Mouse (Mus musculus) naive thymus-derived CD4-positive, alpha-beta T cell, adult 2 months (primary cell): ENCODE measurements around the gene Trim29.
A peak's percentile ranks its signal among the peaks of the same experiment; 100 is the strongest.

Experiments
- DNase-seq: peaks from one replicate; pipeline ENCODE4 v3.0.0-alpha.2; 2011; ENCODE audit warnings: low read depth

The Trim29 gene

GRCm38 (mm10) chr9:43310538-43310937, at the start of gene Trim29:
Gene Trim29 (plus strand): TSS chr9:43310848.
- no peak for DNase-seq

- no peak for DNase-seq
These were observed 49.3 kb upstream of the Trim29 start for GRCm38 (mm10) chr9:43261124-43261907.

GRCm38 (mm10) chr9:43261941-43262340, 48.7 kb upstream of the Trim29 start:
- no peak for DNase-seq

GRCm38 (mm10) chr9:43262390-43262789, 48.3 kb upstream of the Trim29 start:
- DNase-seq = no peak

DNA sequence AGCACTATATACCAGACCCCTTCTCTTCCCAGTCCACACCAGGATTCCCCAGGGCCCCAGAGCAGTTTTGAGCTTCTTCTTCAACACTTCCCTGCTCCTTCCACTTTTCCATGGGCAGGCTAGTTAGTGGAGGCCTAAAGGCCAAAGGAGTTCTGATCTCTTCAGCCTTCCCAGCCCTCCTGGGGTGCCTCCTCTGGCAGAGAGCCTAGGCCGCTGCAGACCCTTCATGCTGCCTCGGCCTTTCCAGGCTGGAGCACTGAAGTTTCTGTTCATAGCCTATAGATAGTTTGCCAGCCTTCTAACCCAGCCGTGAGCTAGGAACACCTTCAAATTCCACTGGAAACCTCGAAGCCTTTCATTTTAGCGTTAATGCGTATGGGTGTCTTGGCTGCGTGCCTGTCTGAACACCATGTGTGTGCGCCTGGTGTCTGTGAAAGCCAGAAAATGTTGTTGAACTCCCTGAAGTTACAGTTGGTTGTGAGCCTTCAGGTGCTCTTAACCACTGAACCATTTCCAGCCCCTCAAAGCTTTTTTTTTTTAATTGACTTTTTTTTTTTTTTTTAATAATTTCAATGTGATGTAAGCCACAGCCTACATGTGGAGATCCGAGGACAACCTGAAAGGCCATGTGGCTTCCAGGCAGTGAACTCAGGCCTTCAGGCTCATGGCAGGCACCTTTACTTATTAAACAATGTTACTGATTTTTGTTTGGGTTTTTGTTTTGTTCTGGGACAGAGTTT, 47.7 kb upstream of the Trim29 start:
- DNase-seq = no peak

DNA sequence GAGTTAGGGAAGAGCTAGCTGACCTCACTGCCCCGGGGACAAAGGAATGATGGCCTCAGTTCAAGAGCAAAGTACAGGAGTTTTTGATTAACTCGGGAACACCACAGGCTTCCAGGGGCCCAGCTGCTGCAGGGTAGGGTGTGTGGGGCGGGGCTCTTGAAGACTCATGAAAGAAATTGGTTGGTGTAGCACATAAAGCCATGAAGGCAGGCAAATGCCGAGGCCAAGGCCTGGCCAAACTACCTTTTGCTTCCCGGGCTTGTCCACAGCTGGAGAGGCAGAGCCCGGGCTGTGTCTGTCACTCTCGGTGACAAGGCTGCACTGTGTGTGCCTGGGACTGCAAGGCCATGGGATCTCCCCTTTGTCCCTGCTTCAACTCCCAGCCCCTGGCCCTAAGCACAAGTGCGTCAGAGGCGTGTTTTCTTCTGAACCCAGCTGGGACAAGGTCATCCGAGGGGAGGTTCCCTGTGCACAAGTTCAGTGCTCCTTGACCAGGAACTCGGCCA, 46.6 kb upstream of the Trim29 start:
- DNase-seq = no peak

- no peak for DNase-seq
These were observed 45.5 kb upstream of the Trim29 start for GRCm38 (mm10) chr9:43265194-43265593.

DNA sequence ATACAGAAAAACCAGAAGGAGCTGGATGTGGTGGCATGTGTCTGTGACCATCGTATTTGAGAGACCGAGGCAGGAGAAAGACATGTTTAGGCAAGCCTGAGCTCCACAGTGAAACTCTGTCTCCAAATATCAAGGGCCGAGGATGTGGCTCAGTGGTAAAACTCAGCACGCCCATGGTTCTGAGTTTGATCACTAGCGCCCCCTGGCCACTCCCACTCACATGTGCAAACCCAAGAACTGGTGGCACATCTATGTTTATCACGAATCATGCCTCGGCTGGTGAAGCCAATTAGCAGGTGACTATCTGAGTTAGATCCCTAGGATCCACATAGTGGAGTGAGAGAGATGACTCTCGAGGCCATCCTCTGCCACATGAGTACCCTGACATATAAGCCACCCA, 43.3 kb upstream of the Trim29 start:
- DNase-seq = peak; percentile 13

DNA sequence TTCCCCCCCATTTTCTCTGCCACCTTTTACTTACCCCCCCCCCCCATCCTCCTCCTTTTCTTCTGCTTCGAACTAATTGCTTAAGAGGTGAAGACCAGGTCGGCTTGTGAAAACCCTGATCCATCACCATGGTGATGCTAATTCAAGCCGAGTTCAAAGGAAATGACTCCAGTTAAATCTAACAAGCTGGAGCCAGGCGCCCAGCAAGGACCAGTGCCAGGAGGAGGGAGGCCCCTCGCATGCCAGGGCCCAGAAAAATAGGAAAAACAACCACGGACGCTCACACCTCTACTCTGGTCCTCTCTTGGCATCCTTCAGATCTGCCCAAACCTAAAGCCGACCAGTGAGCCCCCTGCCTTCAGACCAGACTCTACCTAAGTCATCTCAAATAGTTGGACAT, 41.5 kb upstream of the Trim29 start:
- DNase-seq = no peak

- no peak for DNase-seq
These were observed 39.9 kb upstream of the Trim29 start for GRCm38 (mm10) chr9:43270723-43271252.

GRCm38 (mm10) chr9:43271761-43272518, 38.7 kb upstream of the Trim29 start:
- DNase-seq = no peak

GRCm38 (mm10) chr9:43273735-43274134, 36.9 kb upstream of the Trim29 start:
- DNase-seq = no peak

DNA sequence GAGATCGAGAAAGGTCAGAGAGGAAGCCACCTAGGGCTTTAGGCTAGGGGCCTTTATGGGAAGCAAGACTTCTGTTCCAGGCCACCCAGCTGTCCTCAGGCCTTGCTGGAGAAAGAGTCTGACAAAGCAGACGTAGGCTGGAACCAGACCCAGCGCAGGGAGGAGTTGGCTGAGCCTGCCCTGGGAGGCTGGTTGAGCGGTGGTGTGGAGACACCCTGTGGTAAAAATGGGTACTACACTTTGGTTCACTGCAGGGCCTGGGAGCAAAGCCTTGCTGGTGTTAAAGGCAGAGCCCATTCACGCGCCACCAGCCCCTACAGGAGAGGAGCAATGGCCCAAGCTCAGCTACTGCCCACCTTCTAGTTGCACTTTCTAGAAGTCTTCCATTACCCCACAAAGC, 26.4 kb upstream of the Trim29 start:
- DNase-seq = peak; percentile 65

DNA sequence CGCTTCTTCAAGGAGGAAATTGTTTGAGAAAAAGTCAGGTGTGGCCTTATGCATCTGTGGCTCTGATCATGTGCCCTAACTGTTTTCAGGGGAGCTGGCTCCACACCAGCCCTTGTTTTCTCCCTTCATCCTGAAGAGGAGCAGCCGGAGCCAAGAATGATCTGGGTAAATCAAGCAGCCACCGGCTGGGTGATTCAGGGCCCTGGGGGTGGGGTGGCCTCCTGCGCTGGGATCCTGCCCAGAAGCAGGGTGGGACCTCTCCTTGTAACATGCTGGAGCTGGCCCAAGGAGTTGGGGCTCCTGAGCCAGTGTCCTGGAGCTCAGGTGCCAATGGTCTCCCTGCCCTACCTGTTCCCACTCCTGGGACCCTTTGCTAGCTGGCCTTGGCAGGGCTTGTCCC, 25.4 kb upstream of the Trim29 start:
- no peak for DNase-seq

DNA sequence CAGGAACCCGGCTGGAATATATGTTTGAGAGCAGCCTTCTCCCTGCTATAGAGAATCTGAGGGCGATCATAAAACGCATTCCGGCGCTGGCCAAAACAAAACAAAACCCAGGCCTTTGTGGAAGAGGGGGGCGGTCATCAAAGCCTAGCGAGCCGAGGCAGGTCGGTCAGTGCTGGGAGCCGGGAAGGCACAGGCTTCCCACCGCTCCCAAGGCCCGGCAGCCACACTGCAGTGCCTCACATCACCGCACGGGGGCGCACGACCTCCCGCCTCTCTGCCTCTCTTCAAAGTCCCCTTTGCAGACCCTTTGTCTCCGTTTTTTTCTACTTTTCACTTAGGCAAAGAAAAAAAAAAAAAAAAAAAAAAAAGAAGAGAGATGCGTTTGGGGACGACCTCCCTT, 23.8 kb upstream of the Trim29 start:
- DNase-seq = peak; percentile 17

DNA sequence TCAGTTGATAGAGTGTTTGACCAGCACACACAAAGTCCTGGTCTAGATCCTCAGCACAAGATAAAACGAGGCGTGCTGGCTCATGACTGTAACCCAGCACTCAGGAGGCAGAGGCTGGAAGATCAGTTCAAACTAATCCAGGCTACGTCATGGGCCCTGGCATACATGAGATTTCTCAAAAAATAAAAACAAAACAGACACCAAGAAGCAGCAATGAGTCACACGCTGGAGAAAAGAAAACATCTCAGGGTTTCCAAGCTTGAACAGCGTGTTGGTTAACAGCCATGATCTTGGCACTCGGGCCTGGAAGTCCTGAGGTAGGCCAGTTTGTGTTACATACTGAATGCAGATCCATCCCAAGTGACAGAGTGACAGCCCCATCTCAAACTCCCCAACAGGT, 17.6 kb upstream of the Trim29 start:
- no peak for DNase-seq

GRCm38 (mm10) chr9:43300394-43300793, 10.3 kb upstream of the Trim29 start:
- DNase-seq = no peak

DNA sequence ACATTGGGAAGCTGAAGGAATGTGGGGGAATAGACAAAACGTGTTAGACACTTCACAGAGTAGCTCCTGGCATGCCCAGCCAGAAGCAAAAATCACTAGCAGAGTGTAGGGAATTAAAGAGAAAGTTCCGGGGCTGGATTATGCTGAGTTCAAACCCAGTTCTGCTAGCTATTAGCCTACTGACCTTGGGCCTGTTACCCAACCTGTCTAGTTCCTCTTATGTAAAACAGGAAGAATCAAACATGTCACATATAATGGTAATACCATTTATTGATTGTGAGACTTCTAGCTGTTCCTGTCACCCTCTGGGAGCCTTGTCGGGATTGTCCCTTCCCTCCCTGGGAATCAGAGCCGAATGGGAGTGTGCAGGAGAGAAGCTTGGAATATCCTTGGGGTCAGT, 7.7 kb upstream of the Trim29 start:
- no peak for DNase-seq

GRCm38 (mm10) chr9:43305882-43306281, 4.8 kb upstream of the Trim29 start:
- DNase-seq = no peak

GRCm38 (mm10) chr9:43309087-43309872, 1.4 kb upstream of the Trim29 start:
- DNase-seq = no peak

DNA sequence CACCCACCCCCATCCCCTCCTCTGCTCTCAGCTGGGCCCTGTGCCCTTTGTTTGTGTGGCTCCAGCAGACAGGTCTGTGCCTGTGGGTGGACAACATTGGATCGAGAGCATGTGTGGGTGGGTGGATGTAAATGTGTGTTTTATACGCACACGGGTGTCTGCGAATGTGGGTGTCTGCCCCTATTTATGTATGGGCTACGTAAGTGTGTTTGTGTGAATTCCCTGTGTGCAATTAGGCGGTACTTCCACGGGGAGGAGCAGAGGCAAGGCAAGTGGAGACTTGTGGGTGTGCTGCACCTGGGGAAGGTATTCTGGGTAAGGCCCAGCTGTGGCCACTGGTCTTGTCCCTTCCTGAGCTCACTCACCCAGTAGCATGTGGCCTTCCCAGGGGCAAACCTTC, 1.5 kb downstream of the Trim29 start:
- no peak for DNase-seq

GRCm38 (mm10) chr9:43313805-43314204, 3.2 kb downstream of the Trim29 start:
- DNase-seq = no peak
